Mouse (Mus musculus) cortical plate, adult 2 months (tissue): Measurements from ENCODE around the gene Igdcc3. TPM values are rescaled to one million over a fixed set of nuclear protein-coding genes. Genes with fewer than 3 reads are reported as not detected.

Source experiments
- H3K27ac ChIP-seq: fragments of 200-500 bp; 2 replicates; pipeline ENCODE4 v1.5.1; 2012; ENCODE audit warnings: low read length, control low read depth, inconsistent platforms; ENCODE audit not compliant: insufficient read depth
- H3K4me1 ChIP-seq: fragments of 200-500 bp; 2 replicates; pipeline ENCODE4 v1.6.1; 2011; ENCODE audit warnings: low read length; ENCODE audit not compliant: control insufficient read depth, insufficient read depth
- H3K4me3 ChIP-seq: fragments of 200-500 bp; 2 replicates; pipeline ENCODE4 v1.5.1; 2011; ENCODE audit warnings: mild to moderate bottlenecking, low read length, control low read depth; ENCODE audit not compliant: insufficient read depth
- CTCF ChIP-seq: fragments of 200-500 bp; IDR thresholded peaks from 2 replicates; pipeline ENCODE4 v1.5.1; 2011; ENCODE audit warnings: mild to moderate bottlenecking, control low read depth, low read length; ENCODE audit not compliant: insufficient read depth; ENCODE audit errors: extremely low read depth
- POLR2A ChIP-seq: fragments of 200-500 bp; IDR thresholded peaks from 2 replicates; pipeline ENCODE4 v1.6.1; 2011; ENCODE audit warnings: mild to moderate bottlenecking, low read length, control low read depth; ENCODE audit not compliant: insufficient read depth; ENCODE audit errors: extremely low read depth
- polyA plus RNA-seq: library from polyadenylated mRNA; depleted of rRNA; stranded (reverse); fragments of >200 nt; gene quantifications from 2 replicates; pipeline ENCODE4 v1.2.3, GENCODE M21; 2012; rRNA removed

The Igdcc3 gene
- polyA plus RNA-seq, 1 experiment, result 1.3 TPM

DNA sequence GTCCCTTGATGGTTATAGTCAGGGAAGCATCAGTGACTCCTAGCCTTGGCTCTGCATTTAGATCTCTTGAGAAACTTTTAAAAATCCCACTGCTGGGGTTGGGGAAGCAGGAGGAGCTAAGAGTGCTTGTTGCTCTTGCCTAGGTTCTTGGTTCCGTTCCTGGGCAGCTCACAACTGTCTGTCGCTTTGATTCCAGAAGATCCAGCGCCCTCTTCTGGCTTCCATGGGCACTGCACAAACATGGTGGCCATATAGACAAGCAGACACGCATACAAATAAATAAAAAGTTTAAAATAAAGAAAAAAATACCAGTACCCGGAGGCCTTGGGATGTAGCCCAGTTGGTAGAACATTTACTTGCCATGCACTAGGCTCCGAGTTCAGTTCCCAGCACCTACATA, 89.3 kb downstream of the Igdcc3 start:
- no peaks in the 10 kb centered on the region for H3K4me1 ChIP-seq
- H3K4me3 ChIP-seq, result no peak overlapping the region

DNA sequence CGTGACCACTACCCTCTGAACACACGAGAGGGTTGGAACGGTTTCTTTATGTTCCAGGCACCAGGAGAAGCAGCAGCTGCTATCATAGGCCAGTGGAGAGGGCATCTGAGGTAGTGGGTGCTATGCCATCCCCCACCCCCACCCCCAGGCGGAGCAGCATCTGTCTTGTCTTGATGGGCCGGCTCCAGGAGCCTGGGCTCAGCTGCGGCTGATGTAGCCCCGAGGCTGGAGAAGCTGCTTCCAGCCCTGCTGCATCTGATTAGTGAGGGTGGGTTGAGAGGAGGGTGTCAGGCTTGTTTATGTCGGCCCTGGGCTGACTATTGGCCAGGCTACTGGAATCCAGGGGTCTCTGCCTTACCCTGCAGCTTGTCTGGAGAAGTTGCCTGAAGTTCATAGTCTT, 90.3 kb downstream of the Igdcc3 start:
- TF ChIP-seq POLR2A, result no peak
- TF ChIP-seq CTCF, result no peak
- no peaks in the 10 kb centered on the region for H3K4me1 ChIP-seq
- no peak overlapping the region for H3K4me3 ChIP-seq
- H3K27ac ChIP-seq, result no peak overlapping the region

More for the DNA sequence above, 89.3 kb downstream of the Igdcc3 start:
- TF ChIP-seq POLR2A (no peak), CTCF (no peak)
- H3K27ac ChIP-seq, result no peak overlapping the region

DNA sequence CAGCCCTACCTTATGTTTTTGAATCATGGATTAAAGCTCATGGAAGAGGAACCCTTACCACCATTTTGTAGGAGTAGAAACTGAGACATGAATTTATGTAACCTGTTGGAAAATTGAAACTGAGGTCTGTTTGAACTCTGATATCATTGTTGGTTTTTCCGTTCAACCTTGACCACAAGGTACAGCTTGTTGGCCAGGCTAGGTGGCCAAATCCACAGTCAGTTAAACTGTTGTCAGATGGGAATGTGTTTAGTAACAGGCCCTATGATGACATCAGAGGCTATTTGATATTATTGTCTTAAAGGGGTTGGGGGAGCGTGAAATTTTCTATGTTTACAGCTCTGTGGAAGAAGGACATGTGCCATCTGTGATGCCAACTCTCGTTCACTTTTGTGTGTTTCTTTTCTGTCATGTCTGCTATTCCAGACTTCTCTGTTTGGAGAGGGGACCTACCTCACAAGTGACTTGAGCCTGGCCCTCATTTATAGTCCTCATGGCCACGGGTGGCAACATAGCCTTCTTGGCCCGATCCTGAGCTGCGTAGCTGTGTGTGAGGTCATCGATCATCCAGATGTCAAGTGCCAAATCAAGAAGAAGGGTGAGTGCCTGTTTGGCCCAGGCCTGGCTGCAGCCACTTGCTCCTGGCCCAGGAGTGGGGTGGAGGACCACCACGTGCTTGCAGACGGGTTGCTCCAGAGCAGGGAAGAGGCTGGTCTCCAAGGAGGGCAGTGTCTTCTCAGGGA, 92.4 kb downstream of the Igdcc3 start:
- no peaks in the 10 kb centered on the region for H3K4me1 ChIP-seq
- no peak for TF ChIP-seq POLR2A
- TF ChIP-seq CTCF, result no peak
- no peak overlapping the region for H3K27ac ChIP-seq
- no peak overlapping the region for H3K4me3 ChIP-seq

DNA sequence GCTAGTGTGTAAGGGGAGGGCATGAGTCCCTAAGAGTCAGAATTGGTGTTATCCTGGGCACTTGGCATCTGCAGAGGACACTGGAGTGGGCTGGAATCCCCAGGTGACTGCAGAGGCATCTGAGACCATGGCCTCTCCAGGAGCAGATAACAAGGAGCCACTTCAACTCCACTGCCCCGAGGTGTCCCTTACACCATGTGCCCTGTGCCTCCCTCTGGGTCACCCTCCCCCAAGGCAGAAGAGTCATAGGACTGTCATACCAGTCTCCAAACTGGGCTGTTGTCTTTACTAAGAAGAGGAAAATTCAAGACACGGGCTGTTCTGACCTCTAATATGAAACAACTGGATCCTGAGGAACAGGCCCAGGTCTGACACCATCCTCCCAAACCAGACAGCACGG, 93.7 kb downstream of the Igdcc3 start:
- no peak overlapping the region for H3K27ac ChIP-seq
- no peaks in the 10 kb centered on the region for H3K4me1 ChIP-seq
- H3K4me3 ChIP-seq, result no peak overlapping the region
- no peak for TF ChIP-seq POLR2A
- TF ChIP-seq CTCF, result no peak

Other genes with a start within 250 kb of the Igdcc3 start
- gene Slc24a1, start 189.6 kb upstream of the Igdcc3 start, polyA plus RNA-seq, result 0.04 and 0.06 TPM in 2 replicates
- gene Ints14, start 180.3 kb upstream of the Igdcc3 start, polyA plus RNA-seq, result 18.6 and 19.1 TPM in 2 replicates
- gene Hacd3, start 119.5 kb upstream of the Igdcc3 start, polyA plus RNA-seq, result 138 and 142 TPM in 2 replicates
- gene Dpp8, start 108.8 kb upstream of the Igdcc3 start, polyA plus RNA-seq, result 83.7 TPM in 2 replicates
- 27.2 and 27.9 TPM in 2 replicates for gene Igdcc4, start 39.7 kb upstream of the Igdcc3 start, polyA plus RNA-seq
- gene Parp16, start 54.2 kb downstream of the Igdcc3 start, polyA plus RNA-seq, result 4.1 and 4.2 TPM in 2 replicates
- gene Cilp, start 124.0 kb downstream of the Igdcc3 start, polyA plus RNA-seq, result 0.02 and 0.04 TPM in 2 replicates
- 19.2 and 19.9 TPM in 2 replicates for gene Clpx, start 153.1 kb downstream of the Igdcc3 start, polyA plus RNA-seq
- gene Pdcd7, start 204.9 kb downstream of the Igdcc3 start, polyA plus RNA-seq, result 16.1 and 16.9 TPM in 2 replicates
- 6.5 and 7.7 TPM in 2 replicates for gene Ubap1l, start 219.9 kb downstream of the Igdcc3 start, polyA plus RNA-seq